Mouse (Mus musculus): ENCODE results near the gene Dab1. TPM values are rescaled to one million over a fixed set of nuclear protein-coding genes. Genes with fewer than 3 reads are reported as not detected.

Dab1 gene
- polyA plus RNA-seq, 1 experiment, result 10.4 TPM

GRCm38 (mm10) chr4:103793589-103794312 lies 174.6 kb downstream of the Dab1 start:
- WGBS, result 44% methylated on average over 8 of the region's 8 CpGs
- DNase-seq (ENCODE audit: low read depth, low spot score), result no peak

- no peak for DNase-seq (ENCODE audit: low read depth, low spot score)
- WGBS, result 70% methylated on average over 6 of the region's 6 CpGs
Measured at GRCm38 (mm10) chr4:103796416-103796815, 177.3 kb downstream of the Dab1 start.

GRCm38 (mm10) chr4:103802439-103802838 lies 183.3 kb downstream of the Dab1 start:
- WGBS, result 84% methylated on average over 4 of the region's 4 CpGs
- no peak for DNase-seq (ENCODE audit: low read depth, low spot score)

- DNase-seq (ENCODE audit: low read depth, low spot score), result no peak
- 55% methylated on average over 1 of the region's 1 CpGs for WGBS
Measured at GRCm38 (mm10) chr4:103804461-103804860, 185.3 kb downstream of the Dab1 start.

- DNase-seq (ENCODE audit: low read depth, low spot score), result no peak
- WGBS, result 87% methylated on average over 4 of the region's 4 CpGs
Measured at GRCm38 (mm10) chr4:103822669-103823068, 203.5 kb downstream of the Dab1 start.

GRCm38 (mm10) chr4:103838377-103838776 lies 219.2 kb downstream of the Dab1 start:
- no peak for DNase-seq (ENCODE audit: low read depth, low spot score)
- WGBS, result 63% methylated on average over 5 of the region's 5 CpGs

GRCm38 (mm10) chr4:103839541-103839940 lies 220.4 kb downstream of the Dab1 start:
- 79% methylated on average over 2 of the region's 2 CpGs for WGBS
- DNase-seq (ENCODE audit: low read depth, low spot score), result no peak

- WGBS, result 63% methylated on average over 7 of the region's 7 CpGs
- DNase-seq (ENCODE audit: low read depth, low spot score), result no peak
Measured at GRCm38 (mm10) chr4:103841126-103841525, 222.0 kb downstream of the Dab1 start.

- WGBS, result 69% methylated on average over 7 of the region's 7 CpGs
Measured at GRCm38 (mm10) chr4:103844635-103845034, 225.5 kb downstream of the Dab1 start.

GRCm38 (mm10) chr4:103857173-103857572 lies 238.0 kb downstream of the Dab1 start:
- WGBS, result 11% methylated on average over 1 of the region's 1 CpGs

More at GRCm38 (mm10) chr4:103844635-103845034, 225.5 kb downstream of the Dab1 start:
- no peak for DNase-seq (ENCODE audit: low read depth, low spot score)

GRCm38 (mm10) chr4:103875564-103875963 lies 256.4 kb downstream of the Dab1 start:
- DNase-seq (ENCODE audit: low read depth, low spot score), result no peak

More at GRCm38 (mm10) chr4:103857173-103857572, 238.0 kb downstream of the Dab1 start:
- no peak for DNase-seq (ENCODE audit: low read depth, low spot score)

GRCm38 (mm10) chr4:103878841-103879240 lies 259.7 kb downstream of the Dab1 start:
- 84% methylated on average over 4 of the region's 4 CpGs for WGBS
- DNase-seq (ENCODE audit: low read depth, low spot score), result no peak

More at GRCm38 (mm10) chr4:103875564-103875963, 256.4 kb downstream of the Dab1 start:
- 13% methylated on average over 3 of the region's 3 CpGs for WGBS

- 57% methylated on average over 3 of the region's 3 CpGs for WGBS
- no peak for DNase-seq (ENCODE audit: low read depth, low spot score)
Measured at GRCm38 (mm10) chr4:103881641-103882040, 262.5 kb downstream of the Dab1 start.

- WGBS, result 76% methylated on average over 2 of the region's 2 CpGs
- DNase-seq (ENCODE audit: low read depth, low spot score), result no peak
Measured at GRCm38 (mm10) chr4:103888086-103888485, 268.9 kb downstream of the Dab1 start.

- WGBS, result 91% methylated on average over 3 of the region's 3 CpGs
- no peak for DNase-seq (ENCODE audit: low read depth, low spot score)
Measured at GRCm38 (mm10) chr4:103889110-103889509, 270.0 kb downstream of the Dab1 start.

- WGBS, result 74% methylated on average over 4 of the region's 4 CpGs
Measured at GRCm38 (mm10) chr4:103896806-103897205, 277.6 kb downstream of the Dab1 start.

GRCm38 (mm10) chr4:103897702-103898101 lies 278.5 kb downstream of the Dab1 start:
- DNase-seq (ENCODE audit: low read depth, low spot score), result no peak
- WGBS, result 78% methylated on average over 6 of the region's 6 CpGs

More at GRCm38 (mm10) chr4:103896806-103897205, 277.6 kb downstream of the Dab1 start:
- DNase-seq (ENCODE audit: low read depth, low spot score), result no peak

- no peak for DNase-seq (ENCODE audit: low read depth, low spot score)
- 52% methylated on average over 4 of the region's 4 CpGs for WGBS
Measured at GRCm38 (mm10) chr4:103911441-103911840, 292.3 kb downstream of the Dab1 start.

- DNase-seq (ENCODE audit: low read depth, low spot score), result no peak
- WGBS, result 85% methylated on average over 6 of the region's 6 CpGs
Measured at GRCm38 (mm10) chr4:103912071-103912470, 292.9 kb downstream of the Dab1 start.

- WGBS, result 68% methylated on average over 3 of the region's 3 CpGs
- no peak for DNase-seq (ENCODE audit: low read depth, low spot score)
Measured at GRCm38 (mm10) chr4:103922431-103922931, 303.3 kb downstream of the Dab1 start.

- no peak for DNase-seq (ENCODE audit: low read depth, low spot score)
Measured at GRCm38 (mm10) chr4:103926682-103927081, 307.5 kb downstream of the Dab1 start.

More at GRCm38 (mm10) chr4:103926682-103927081, 307.5 kb downstream of the Dab1 start:
- 49% methylated on average over 5 of the region's 5 CpGs for WGBS
